Mouse (Mus musculus) retina, postnatal 1 day (tissue): ENCODE measurements around the gene Gramd1b.

Source experiments
- DNase-seq: peaks from one replicate; pipeline ENCODE4 v3.0.0-alpha.2; 2012

Gene Gramd1b

DNA sequence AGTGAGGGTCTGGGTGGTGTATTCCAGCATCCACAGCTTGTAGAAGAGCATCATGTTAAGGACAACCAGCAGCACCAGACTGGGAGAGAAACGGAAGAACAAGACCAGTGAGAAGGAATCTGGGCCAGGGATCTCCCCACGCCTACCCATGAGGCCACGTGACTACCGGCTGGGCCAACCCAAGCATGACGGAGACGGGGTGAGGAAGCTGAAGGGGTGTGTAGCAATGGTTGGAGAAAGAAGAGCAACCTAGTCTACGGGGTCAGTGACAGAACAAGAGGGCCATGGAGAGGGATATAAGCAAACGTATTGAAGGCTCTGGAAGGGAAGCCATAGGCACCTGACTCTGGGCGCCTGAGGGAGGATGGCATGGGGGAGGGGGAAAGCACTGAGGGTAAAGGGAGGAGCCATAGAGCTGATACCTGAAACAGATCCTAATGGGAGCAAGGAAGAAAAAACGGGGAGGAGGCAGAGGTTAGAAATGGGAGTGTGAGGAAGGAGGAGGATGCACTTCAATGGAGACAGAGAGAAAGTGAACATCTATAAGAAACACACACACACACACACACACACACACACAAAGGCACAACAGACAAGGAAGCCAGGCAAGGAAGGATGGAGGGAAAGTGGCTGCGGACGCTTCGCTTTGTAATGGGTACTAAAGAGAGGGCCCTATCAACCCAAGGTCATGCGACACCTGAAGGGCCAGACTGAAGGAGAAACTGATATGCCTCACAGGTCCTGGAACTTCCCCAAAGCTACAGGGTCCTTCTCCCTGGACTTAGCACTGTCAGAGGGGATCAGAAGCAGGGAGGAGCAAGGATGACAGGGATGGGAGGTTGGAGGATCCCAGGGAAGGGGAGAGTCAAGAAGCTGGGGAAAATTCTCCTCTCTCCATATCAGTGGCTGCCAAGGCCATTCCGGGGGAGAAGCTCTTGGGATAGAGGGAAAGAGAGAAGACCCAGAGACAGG lies 230.9 kb downstream of the Gramd1b start:
- DNase-seq: no peak

DNA sequence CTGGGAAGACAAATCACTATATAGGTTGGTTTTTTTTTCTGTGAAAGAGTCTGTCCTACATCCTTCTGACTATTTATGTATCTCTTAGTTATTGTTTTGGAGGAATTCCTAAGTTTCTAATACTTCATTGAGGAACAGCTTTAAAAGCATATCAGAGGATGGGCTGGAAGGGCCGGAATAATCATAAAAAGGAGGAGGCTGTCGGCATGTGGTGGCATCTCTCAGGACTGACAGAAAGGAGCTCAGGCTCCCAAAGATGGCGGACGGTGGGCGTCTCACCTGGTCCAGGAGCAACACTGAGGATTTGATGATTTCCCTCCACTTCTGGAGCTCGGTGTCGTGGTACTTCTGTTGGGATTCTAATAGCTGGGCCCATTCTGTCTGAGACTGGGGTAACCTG lies 231.9 kb downstream of the Gramd1b start:
- DNase-seq: no peak

DNA sequence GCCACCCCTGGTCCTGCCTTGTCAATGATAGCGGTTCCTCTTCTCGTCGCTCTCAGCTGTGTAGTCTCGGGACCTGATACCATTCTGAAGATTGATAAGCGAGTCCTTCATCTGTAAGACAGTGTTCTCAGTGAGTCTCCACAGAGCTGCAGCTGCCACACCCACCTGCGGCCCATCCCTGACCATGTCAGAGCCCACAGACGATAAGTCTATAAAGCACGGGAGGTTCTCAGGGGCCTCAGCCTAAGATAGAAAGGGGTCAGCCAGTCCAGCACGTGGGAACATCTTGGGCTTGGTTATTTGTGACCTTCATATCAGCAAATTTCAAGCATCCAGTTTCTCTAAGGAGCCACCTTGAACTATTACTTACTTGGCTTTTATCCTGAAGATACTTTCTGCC lies 233.2 kb downstream of the Gramd1b start:
- DNase-seq: no peak

DNA sequence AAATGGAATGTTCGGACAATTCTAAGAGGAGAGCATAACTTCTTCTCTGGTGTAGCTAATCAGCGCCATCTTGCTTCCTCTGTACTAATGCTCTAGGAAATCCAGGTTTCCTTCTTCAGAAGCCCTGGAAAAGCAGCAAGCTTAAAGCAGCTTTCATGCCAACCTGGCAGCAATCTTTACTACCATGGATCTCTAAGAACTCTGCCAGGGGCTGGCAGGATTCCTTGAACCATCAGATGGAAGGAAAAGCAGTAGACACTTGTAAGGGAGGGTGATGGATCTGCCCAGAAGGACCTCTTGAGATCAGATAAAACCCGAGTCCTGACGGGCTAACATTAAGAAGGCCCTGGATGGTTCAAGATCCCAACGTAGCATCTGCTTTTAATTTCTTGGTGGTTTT lies 234.9 kb downstream of the Gramd1b start:
- DNase-seq: no peak

DNA sequence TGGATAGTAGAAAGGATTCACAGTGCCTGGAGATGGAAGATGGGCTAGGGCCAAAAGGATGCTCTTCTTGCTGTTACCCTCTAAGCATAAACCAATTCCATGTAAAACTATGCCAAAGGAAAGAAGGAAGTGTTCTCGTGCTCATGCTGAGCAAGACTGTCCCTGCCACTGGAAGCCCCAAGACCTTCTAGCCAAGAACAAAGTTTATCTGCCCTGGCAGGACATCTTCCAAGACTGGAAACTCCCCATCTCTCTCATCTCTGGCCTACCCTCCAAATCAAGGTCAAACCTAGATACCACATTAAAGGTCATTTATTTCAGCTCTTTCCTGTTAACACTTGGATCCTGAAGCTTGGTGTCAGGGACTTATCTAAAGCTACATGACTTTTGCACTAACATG lies 236.3 kb downstream of the Gramd1b start:
- no peak for DNase-seq

DNA sequence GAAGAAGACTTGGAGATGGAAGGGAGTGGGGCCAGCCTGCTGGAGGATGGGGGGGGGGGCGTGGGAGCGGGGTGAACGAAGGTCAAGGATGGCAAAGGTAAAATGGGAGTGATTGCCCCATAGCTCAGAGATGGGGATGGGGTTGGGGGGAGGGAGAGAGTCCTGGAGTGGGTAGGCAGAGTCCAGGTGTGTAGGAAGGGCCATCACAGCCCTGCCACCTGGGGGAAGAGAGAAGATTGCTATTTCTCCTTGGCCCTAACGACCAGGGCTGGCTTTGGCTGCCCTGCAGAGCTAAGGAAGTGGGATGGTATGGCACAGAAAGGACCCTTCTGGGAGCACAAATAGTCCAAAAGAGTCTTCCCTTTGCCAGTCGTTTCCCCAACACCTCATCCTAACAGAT lies 237.0 kb downstream of the Gramd1b start:
- no peak for DNase-seq

DNA sequence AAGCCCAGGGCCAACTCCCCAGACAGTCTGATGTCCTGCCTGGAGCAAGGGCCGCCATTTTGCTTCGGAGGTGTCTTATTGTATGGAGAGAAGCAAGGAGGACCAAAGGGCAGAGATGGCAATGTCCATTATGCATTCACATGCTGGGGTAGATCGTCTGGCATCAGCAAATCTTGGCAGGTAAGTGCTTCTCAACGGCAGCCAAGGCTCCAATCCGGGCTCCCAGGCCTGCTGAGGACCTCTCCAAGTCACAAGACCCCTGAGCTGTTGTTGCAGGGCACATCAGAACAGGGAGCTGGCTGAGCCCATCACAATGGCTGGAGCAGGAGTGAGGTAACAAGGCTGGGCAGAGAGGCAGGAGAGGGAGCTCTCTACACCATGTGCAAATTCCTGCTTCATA lies 237.4 kb downstream of the Gramd1b start:
- DNase-seq: no peak

DNA sequence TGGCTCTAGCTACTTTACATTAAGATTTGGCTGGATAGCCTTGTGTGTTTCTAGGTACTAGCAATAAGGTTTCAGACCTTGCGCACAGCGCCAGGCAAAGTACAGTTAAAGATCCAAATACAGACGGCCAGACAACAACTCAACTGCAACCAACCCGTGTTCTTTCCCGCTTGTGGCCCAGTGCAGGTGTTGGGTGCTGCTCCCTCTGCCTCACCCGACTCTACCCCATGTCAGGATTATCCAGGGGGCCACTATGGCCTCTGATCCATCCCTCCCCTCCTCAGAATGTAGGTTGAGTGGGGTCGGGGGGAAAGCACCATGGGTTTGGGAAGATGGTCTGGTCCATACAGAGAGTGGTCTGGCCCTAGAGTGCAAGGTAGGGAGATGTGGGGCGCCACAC lies 237.9 kb downstream of the Gramd1b start:
- no peak for DNase-seq

DNA sequence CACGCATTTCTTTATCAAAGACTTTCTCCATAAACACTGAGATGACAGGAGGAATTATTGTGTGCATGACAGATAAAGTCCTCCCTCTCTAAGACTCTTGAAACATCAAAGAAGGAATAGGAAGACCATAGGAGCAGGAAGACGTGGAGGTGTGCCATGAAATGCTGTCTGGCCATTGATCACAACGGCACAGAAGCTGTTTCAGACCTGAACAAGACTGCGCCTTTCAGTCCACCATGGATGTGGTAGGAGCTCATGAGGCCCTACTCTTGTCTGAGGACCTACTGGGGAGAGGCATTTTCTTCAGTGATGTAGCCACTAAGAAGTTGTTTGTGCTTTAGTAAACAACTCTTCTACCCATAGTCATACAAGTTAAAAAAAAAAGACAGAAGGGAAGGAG lies 238.7 kb downstream of the Gramd1b start:
- DNase-seq: no peak

DNA sequence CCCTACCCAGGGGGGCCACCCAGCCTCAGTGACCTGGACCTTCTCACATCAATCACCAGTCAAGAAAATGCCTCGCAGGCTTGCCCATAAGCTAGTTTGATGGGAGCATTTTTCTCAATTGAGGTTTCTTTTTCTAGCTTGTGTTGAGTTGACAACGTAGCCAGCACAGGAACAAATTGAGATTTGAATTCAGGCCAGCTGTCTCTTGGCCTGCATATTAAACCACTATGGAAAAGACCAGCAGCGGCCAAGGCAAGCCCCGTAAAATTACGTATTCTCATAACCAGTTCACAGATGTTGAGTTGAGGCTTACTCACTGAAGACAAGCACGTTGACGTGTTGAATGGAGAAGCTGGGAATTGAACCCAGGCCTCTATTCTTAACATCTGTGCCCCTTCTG lies 248.2 kb downstream of the Gramd1b start:
- DNase-seq: no peak

DNA sequence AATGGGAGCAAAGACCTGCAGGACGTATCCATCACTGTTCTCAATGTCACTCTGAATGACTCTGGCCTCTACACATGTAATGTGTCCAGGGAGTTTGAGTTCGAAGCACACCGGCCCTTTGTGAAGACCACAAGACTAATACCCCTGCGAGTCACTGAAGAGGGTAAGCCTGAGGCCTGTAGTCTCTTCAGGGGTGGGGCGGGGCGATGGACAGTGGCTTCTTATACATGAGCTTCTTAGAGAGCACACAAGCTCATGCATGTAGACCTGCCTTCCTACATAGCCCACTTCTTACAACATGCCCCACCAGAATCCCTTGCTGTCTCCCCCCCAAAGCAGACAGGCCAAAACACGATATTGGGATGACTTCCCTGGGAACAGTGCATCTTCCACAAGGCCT lies 251.7 kb downstream of the Gramd1b start:
- no peak for DNase-seq

DNA sequence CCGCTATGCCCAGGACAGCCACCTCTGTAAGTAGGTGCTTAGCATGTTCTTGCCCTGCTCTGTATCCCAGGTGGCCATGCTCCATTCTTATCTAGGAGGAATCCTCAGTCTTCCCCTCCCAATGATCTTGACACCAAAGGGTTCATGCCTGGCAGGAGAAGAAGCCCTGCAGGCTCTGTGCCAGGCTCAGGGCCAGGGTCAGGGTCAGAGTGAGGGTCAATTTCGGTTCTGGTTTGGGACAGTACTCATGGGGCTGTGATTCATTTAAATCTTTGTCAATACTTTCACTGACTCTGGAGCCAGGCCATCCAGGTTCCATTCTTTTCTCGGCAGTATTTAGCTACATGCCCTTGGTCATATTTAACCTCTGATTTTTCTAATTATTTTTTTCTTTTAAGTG lies 253.5 kb downstream of the Gramd1b start:
- no peak for DNase-seq

DNA sequence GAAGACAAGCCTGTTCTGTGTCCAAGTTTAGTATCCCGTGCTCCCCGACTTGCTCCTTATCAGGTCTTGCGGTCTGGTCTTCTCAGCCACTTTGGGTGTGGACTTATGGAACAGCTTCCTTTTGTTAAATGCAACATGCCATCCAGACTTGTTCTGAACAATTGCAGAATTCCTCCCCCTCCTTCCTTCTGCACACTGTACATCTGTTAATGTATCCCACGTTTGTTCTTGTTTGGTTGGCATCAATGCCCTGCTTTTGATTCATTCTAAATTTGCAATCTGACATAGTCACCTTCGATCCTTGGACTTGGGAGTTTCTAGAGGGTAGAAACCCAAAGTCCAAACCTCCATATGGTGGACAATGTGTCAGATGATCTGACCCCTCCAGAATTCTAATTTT lies 255.3 kb downstream of the Gramd1b start:
- DNase-seq: no peak

DNA sequence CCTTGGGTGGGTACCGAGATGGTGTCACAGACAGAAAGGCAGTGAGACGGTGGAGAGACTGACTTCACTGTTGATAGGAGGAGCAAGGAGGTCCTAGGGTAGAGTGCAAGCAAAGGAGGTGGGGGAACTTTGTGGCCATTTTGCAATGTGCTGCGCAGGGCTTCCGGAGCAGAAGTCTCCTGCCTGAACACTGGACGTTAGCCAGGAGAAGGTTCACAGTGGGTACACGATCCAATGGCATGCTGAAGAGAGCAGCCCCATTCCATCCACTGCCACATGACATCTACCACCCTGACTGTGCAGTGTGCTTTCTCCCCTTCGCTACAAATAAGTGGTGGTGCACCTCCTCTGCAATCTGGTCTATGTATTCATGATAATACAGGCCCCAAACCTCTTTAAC lies 258.4 kb downstream of the Gramd1b start:
- no peak for DNase-seq

DNA sequence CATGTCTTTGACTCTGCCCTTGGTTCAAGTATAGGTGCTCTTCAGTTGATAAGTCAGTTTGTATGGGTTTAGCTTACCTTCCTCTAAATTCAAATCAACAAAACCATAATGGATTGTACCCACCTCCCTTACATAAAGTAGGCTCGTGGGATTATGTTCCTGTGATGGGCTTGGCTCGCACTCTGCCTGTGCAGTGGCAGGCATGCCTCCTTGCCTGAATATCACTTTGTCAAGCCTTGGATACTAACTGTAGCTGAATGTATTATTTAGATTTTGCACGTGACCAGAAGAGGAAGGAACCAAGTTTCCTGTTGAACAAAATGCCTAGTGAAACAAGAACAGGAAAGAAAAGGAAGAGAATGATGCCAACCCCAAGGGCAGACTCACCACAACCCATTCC lies 260.1 kb downstream of the Gramd1b start:
- DNase-seq: no peak

DNA sequence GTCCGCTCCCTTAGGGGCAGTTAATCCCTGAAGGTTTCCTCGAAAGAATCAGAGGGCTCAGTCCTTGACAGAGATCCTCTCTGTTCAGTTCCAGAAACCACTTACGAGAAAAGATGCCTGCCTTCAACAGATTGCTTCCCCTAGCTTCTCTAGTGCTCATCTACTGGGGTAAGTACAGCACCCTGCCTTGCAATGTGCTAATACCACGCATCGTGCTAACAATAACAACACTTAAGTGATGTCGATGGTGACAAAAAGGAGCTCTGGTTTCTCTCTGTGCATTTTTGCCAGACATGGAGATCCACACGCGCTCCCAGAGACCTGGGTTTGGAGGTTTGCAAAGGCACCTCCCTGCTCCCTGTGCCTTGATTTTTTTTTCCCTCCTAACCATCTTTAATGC lies 261.3 kb downstream of the Gramd1b start:
- no peak for DNase-seq

DNA sequence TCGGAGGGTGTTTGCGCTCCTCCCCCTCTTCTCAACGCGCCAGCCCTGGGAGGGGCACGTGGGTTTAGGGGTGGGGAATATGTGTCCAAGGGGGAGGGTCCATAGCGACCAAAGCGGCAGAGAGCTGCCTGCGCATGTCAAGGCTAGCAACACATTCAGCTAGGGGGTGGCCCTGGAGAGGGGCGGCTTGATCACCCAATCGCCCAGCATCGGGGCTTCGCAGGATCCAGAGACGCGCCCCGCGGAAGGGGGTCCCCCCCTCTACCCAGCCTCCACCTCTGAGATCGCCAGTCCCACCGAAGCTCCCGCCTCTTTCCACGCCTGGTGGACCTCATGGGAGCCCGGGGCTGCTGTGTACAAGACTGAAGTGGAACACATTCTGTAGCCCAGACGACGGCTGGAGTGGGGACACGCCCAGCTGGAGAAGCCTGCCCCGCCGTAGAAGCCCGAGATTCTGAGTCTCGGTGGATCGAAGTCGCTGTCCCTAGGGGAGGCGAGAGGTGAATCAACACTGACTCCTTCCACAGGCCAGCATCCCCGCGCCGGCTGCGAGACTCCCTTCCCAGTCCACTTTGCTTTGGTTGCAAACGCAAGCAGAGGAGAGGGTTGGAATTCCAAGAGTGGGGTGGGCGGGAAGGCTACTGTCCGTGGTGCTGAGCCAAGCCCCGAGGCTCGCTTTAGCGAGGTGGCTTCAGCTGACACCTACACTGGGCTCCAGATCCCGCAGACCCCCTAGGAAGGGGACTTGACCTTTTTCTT lies 261.9 kb downstream of the Gramd1b start, which contains the start of gene Scn3b:
TSS of gene Scn3b (plus strand) at position 115 of the 759 bp plus-strand sequence.
- peak; percentile 84 for DNase-seq

DNA sequence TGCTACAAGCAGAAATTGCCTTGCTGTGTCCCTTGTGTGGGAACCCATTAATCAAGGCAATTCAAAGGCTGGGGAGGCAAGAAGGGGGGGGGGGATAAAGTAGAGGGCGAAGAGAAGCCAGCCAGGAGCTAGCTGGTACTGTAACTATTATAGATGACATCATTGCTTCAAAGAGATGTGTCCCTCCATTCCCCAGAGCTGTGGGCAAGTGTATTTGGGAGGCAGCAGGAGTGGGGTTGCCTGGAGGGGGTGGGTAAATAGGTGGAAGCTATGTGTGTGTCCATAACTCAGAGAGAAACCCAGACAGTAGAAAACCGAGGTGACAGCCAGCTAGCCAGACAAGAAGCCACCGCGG lies 262.5 kb downstream of the Gramd1b start:
- no peak for DNase-seq

DNA sequence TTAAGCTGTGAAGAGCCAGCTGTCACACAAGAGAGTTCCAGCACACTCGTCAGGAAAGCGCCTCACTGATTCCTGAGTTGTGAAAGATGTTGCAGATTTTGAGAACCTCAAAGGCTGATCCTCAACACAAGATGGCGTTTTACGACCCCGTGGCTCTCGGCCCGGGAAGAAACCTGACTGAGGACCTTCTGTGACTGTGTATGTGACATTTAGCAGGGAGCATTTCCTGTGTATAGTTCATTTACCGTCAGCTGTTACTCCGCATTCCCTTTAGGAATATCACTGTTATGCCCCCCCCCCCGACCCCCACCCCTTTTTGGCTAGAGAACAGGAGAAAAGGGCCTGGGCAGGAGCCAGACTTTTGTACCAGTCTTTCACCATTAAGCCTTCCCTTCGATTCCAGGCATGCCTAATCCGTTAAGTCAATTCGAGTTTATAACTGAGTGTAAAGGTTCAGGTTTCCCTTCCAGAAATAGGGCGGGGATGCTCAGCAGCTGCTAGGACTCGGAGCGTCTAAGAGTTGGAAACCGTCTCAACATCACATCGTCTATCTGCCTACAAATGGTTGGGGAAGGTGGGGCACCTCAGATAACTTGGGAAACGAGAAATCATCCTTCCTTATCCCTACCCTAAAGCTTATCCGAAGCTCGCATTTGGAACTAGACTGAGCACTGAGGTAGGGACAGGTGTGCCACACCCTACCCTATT lies 263.0 kb downstream of the Gramd1b start:
- peak; percentile 38 for DNase-seq

DNA sequence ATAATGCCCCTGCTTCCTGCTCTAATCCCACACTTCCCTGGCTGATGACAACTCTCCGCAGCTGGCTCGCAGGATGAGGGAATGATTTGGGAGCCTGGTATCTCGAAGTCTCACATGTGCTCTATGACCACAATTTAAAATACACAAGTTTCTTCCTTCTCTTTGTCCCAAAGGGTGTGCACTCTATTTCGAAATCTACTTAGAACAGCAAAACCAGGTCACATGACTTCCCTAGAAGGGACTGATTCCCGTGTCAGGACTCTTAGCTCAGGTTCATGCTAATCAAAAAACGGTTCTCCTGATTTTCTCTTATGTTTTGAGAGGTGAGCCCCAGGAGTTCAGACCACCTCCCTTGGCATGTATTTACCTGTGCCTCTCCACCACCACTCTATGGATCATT lies 267.3 kb downstream of the Gramd1b start:
- no peak for DNase-seq

DNA sequence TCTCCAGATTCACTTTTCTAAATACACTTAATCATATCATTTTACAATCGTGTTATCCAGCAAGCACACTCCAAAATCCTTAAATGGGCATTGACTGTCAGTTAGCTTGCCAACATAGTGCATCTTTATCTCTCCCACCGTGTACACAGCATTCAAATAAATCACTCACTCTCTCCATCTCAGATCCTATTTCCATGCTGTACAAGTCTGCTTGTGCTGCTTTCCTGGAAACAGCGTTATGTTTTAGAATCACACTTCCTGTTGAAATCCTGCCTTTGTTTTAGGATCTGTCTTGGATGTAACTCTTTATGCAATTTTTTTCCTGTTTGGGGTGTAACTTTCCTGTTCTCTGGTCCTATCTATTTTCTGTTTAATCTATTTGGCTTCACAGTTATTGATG lies 278.7 kb downstream of the Gramd1b start:
- DNase-seq: no peak

DNA sequence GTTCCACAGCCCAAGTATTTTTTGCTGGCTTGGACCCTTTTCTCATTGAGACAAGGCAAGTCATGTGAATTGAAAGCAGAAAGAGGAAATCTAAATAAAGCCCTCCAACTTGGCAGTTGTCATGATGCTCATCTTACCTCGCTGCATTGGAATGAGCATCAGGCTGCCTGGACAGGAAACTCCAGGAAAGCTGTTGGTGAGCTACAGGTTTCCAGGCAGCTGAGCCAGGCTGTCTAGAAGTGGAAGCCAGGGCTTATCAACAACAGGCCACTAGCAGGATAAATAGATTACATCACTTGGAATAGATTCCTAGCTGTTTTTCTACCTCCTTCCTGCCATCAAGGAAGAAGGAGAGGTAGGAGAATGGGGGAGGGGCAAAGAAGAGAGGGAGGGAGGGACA lies 282.1 kb downstream of the Gramd1b start:
- DNase-seq: no peak

DNA sequence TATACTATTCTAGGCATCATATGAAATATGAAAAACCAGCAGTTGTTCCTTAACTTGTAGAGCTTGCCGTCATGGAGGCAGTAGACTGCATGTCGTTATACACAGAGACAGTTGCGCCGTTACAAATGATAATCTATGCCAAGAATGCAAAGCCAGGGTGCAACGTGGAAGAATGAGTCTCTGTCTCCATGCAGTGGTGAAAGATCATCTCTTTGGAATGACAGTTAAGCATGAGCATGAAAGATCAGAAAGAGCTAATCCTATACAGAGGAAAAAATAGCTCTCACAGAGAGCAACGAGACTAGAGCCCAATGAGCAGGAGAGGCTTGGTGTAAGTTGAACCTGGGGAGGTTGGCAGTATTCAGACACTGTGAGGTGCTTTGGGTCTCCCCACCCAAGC lies 284.5 kb downstream of the Gramd1b start:
- DNase-seq: no peak
